Mouse (Mus musculus) erythroblast, embryonic 14.5 days (primary cell): ENCODE measurements around the gene Ugt1a7c. TPM values are rescaled to one million over a fixed set of nuclear protein-coding genes. Genes with fewer than 3 reads are reported as not detected.

Source experiments
- H3K27me3 ChIP-seq: 2 replicates; pipeline ENCODE4 v1.6.1; 2012; ENCODE audit warnings: inconsistent platforms; ENCODE audit not compliant: control insufficient read depth
- H3K36me3 ChIP-seq: 2 replicates; pipeline ENCODE4 v1.6.1; 2012; ENCODE audit warnings: mild to moderate bottlenecking, inconsistent platforms; ENCODE audit not compliant: control insufficient read depth
- H3K4me1 ChIP-seq: 2 replicates; pipeline ENCODE4 v1.6.1; 2012; ENCODE audit warnings: inconsistent platforms; ENCODE audit not compliant: control insufficient read depth
- H3K4me3 ChIP-seq: replicated peaks from 2 replicates; pipeline ENCODE3; 2012; ENCODE audit warnings: moderate library complexity, mild to moderate bottlenecking, inconsistent platforms
- H3K9me3 ChIP-seq: 2 replicates; pipeline ENCODE4 v1.6.1; 2012; ENCODE audit warnings: low read length, inconsistent platforms, mixed read lengths; ENCODE audit not compliant: control insufficient read depth
- GATA1 ChIP-seq: IDR thresholded peaks from 2 replicates; pipeline ENCODE4 v1.6.1; 2012; ENCODE audit warnings: low read length, inconsistent platforms, mixed read lengths
- TAL1 ChIP-seq: IDR thresholded peaks from 3 replicates; pipeline ENCODE4 v1.6.1; 2012; ENCODE audit warnings: low read length, inconsistent platforms, mixed read lengths
- polyA plus RNA-seq: library from polyadenylated mRNA; stranded (reverse); fragments of >175 nt; gene quantifications from 2 replicates; pipeline ENCODE4 v1.2.3, GENCODE M21; 2012

Ugt1a7c gene
- polyA plus RNA-seq, 1 experiment = 0.06 TPM

- Histone ChIP-seq H3K27me3 (no peaks in the 10 kb centered on the region), H3K9me3 (no peaks in the 10 kb centered on the region), H3K4me1 (peaks cover 20% of the 10 kb centered on the region), H3K36me3 (peaks cover 100% of the 10 kb centered on the region), H3K4me3 (no peak overlapping the region)
- TF ChIP-seq GATA1 (no peak), TAL1 (no peak)
Measured at GRCm38 (mm10) chr1:88264237-88264868, 169.5 kb downstream of the Ugt1a7c start.

- H3K4me3 ChIP-seq = no peak overlapping the region
- H3K36me3 ChIP-seq = peaks cover 100% of the 10 kb centered on the region
- H3K9me3 ChIP-seq = no peaks in the 10 kb centered on the region
- no peaks in the 10 kb centered on the region for H3K27me3 ChIP-seq
- H3K4me1 ChIP-seq = peaks cover 16% of the 10 kb centered on the region
- no peak for TF ChIP-seq GATA1
- TF ChIP-seq TAL1 = no peak
Measured at GRCm38 (mm10) chr1:88264869-88265240, 170.0 kb downstream of the Ugt1a7c start.

- TF ChIP-seq TAL1 = no peak
- TF ChIP-seq GATA1 = no peak
- Histone ChIP-seq H3K4me3 (no peak overlapping the region), H3K4me1 (peaks cover 10% of the 10 kb centered on the region), H3K36me3 (peaks cover 98% of the 10 kb centered on the region), H3K9me3 (peaks cover under 1% of the 10 kb centered on the region), H3K27me3 (no peaks in the 10 kb centered on the region)
Measured at GRCm38 (mm10) chr1:88266123-88266522, 171.3 kb downstream of the Ugt1a7c start.

- Histone ChIP-seq H3K9me3 (peaks cover 13% of the 10 kb centered on the region), H3K4me1 (no peaks in the 10 kb centered on the region), H3K36me3 (peaks cover 98% of the 10 kb centered on the region), H3K4me3 (no peak overlapping the region), H3K27me3 (no peaks in the 10 kb centered on the region)
- TF ChIP-seq TAL1 = 0 out of 3 replicates have a peak, but pooled peaks have one; percentile 21
- TF ChIP-seq GATA1 = no peak
Measured at GRCm38 (mm10) chr1:88267489-88267888, 172.6 kb downstream of the Ugt1a7c start.

GRCm38 (mm10) chr1:88268070-88268469 is 173.2 kb downstream of the Ugt1a7c start:
- TF ChIP-seq TAL1 (no peak), GATA1 (no peak)
- no peaks in the 10 kb centered on the region for H3K27me3 ChIP-seq
- peaks cover 98% of the 10 kb centered on the region for H3K36me3 ChIP-seq
- peaks cover 13% of the 10 kb centered on the region for H3K9me3 ChIP-seq
- H3K4me3 ChIP-seq = no peak overlapping the region
- H3K4me1 ChIP-seq = no peaks in the 10 kb centered on the region

Other genes with a start within 250 kb of the Ugt1a7c start
- gene Dgkd, start 241.8 kb upstream of the Ugt1a7c start, polyA plus RNA-seq = 0.30 and 0.33 TPM in 2 replicates
- gene Usp40, start 86.5 kb upstream of the Ugt1a7c start, polyA plus RNA-seq = 0.02 and 0.03 TPM in 2 replicates
- gene Ugt1a10, start 39.7 kb upstream of the Ugt1a7c start, polyA plus RNA-seq = 0.04 TPM in 1 of 2 replicates, not detected in the other
- gene Ugt1a9, start 24.3 kb upstream of the Ugt1a7c start, polyA plus RNA-seq = not detected in 2 replicates
- gene Ugt1a8, start 7.2 kb upstream of the Ugt1a7c start, polyA plus RNA-seq = not detected in 2 replicates
- not detected in 2 replicates for gene Ugt1a6b, start 8.2 kb downstream of the Ugt1a7c start, polyA plus RNA-seq
- gene Ugt1a6a, start 39.7 kb downstream of the Ugt1a7c start, polyA plus RNA-seq = not detected in 2 replicates
- not detected in 2 replicates for gene Ugt1a5, start 71.0 kb downstream of the Ugt1a7c start, polyA plus RNA-seq
- gene Ugt1a2, start 105.5 kb downstream of the Ugt1a7c start, polyA plus RNA-seq = not detected in 2 replicates
- gene Dnajb3, start 110.7 kb downstream of the Ugt1a7c start, polyA plus RNA-seq = 5.5 and 6.1 TPM in 2 replicates
- gene Ugt1a1, start 116.9 kb downstream of the Ugt1a7c start, polyA plus RNA-seq = 0.02 TPM in 1 of 2 replicates, not detected in the other
- gene Mroh2a, start 131.9 kb downstream of the Ugt1a7c start, polyA plus RNA-seq = not detected in 2 replicates
- gene Hjurp, start 182.6 kb downstream of the Ugt1a7c start, polyA plus RNA-seq = 1.1 and 2.2 TPM in 2 replicates
- gene Trpm8, start 182.6 kb downstream of the Ugt1a7c start, polyA plus RNA-seq = not detected in 2 replicates